Mouse (Mus musculus) lung, adult 2 months (tissue): ENCODE results near the gene Sorl1. TPM values are rescaled to one million over a fixed set of nuclear protein-coding genes. Genes with fewer than 3 reads are reported as not detected.

Experiments used
- DNase-seq: peaks from one replicate; pipeline ENCODE4 v3.0.0; 2022
- H3K4me1 ChIP-seq: fragments of 200-500 bp; 2 replicates; pipeline ENCODE4 v1.6.1; 2011; ENCODE audit warnings: low read length; ENCODE audit not compliant: control insufficient read depth, insufficient read depth
- H3K4me3 ChIP-seq: fragments of 200-500 bp; replicated peaks from 2 replicates; pipeline ENCODE3; 2011; ENCODE audit warnings: low read depth, mild to moderate bottlenecking, control low read depth, low read length; ENCODE audit errors: extremely low read depth
- CTCF ChIP-seq: fragments of 200-500 bp; IDR thresholded peaks from 2 replicates; pipeline ENCODE4 v1.5.1; 2011; ENCODE audit warnings: mild to moderate bottlenecking, low read length, control low read depth; ENCODE audit not compliant: insufficient read depth
- POLR2A ChIP-seq: fragments of 200-500 bp; IDR thresholded peaks from 2 replicates; pipeline ENCODE4 v1.6.1; 2011; ENCODE audit warnings: low read depth, mild to moderate bottlenecking, control low read depth, low read length, borderline replicate concordance; ENCODE audit errors: extremely low read depth
- WGBS: fragments of 180-500 bp; shearing (Covaris S2); methylation state at CpG from one replicate; pipeline ENCODE4 v1.1.7; 2018; 5-methylcytosine and 5-hydroxymethylcytosine counted together
- polyA plus RNA-seq: library from polyadenylated mRNA; depleted of rRNA; stranded (reverse); fragments of >200 nt; gene quantifications from 2 replicates; pipeline ENCODE4 v1.2.3, GENCODE M21; 2012

Sorl1 gene
- polyA plus RNA-seq, 1 experiment, result 77.9 TPM

DNA sequence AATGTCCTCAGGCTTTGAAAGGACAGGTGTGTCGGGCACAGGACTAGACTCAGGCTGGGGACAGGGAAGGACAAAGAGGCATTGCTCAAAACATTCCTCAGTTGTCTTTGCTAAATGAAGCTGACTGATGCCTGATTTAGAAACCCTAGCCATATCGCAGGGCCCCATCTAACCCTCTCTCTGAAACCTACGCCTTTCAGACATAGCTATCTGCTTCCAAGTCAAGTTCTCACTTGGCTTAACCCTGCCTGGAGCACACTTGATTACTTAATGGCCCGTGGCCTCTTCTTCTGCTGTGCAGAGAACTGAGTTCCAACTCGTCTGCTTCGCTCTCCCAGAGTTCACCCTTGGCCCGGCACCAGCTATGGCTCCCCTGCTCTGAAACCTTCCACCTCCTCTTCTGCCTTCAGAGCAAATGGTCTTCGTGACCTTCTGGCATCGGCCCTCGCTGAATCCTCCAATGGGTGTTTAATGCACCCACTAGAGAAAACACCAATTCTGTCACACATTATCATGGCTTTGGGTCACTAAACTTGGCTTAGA is 183.7 kb downstream of the Sorl1 start:
- WGBS, result 71% methylated on average over 10 of the region's 10 CpGs
- TF ChIP-seq CTCF (no peak), POLR2A (no peak)
- H3K4me3 ChIP-seq, result no peak overlapping the region
- peaks cover 1% of the 10 kb centered on the region; the same call in 1 of the 2 replicates for H3K4me1 ChIP-seq
- DNase-seq, result no peak

DNA sequence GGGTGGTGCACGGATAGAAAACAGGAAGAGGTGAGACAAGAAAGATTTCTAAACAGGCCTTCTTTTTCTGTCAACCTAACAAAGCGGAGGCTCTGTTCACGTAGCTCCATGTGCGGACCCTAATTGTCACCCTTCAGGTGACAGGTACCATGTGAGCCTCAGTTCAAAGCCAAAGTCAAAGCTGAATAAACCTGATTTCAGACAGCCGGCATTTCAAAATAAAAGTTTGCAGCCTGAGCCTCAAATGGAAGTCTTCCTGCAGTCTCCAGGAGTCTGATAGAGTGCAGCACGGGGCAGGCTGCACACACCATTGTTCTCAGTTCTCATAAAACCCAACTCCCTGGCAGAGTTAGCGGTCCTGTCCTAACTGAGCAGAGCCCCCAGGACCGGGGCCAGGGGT is 185.6 kb downstream of the Sorl1 start:
- 43% methylated on average over 8 of the region's 8 CpGs for WGBS
- TF ChIP-seq CTCF (no peak), POLR2A (no peak)

DNA sequence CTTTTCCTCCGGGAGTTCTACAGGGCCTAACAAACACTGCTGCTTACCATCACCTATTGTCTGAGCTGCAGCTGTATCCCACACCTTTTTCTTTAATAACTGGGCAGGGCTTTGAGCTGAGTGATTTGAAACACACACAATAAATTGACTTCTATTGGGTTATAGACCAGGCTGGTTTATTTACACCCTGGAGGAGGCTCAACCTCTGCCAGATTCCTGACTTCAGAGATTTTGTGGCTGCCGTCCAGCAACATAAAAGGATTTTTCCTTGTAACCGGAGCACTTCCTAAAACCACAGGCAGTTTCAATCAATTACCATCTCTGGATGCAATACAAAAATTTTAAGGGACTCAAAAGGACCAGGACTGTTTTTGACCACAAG is 186.1 kb downstream of the Sorl1 start:
- no peak for DNase-seq
- Histone ChIP-seq H3K4me1 (peaks cover 3% of the 10 kb centered on the region; the same call in 1 of the 2 replicates), H3K4me3 (no peak overlapping the region)
- WGBS, result 18% methylated on average over 3 of the region's 3 CpGs
- no peak for TF ChIP-seq POLR2A
- TF ChIP-seq CTCF, result no peak

More for the DNA sequence above, 185.6 kb downstream of the Sorl1 start:
- Histone ChIP-seq H3K4me1 (peaks cover 3% of the 10 kb centered on the region; the same call in 1 of the 2 replicates), H3K4me3 (no peak overlapping the region)
- DNase-seq, result no peak

DNA sequence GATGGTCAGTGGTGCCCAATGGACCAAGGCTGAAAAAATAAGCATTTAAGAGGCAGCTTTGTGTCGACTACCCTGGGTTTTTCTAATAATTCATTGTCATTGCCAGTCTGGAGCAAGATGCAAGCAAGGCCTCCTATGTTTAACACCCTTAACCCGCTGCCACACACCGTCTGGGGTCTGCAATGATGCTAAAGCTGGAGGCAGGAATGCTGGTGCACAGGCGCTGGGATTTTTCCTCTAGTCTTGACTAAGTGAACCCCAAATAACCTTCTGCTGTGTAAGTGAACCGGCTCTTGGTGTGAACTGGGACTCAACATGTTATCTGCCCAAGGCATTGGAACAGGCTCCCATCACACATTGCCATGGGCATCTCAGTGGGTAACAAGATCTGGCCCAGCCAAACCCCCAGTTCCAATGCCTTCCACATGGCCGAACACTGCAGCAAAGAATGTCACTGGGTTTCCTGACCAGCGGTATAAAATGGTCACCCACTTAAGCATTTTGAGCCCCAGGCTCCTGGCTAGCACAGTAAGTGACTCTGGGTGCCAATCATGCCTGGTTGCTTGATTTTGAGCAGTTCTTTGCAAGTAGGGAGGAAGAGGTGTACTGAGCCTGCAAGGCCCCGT is 186.6 kb downstream of the Sorl1 start:
- Histone ChIP-seq H3K4me3 (no peak overlapping the region), H3K4me1 (peaks cover 3% of the 10 kb centered on the region; the same call in 1 of the 2 replicates)
- WGBS, result 69% methylated on average over 8 of the region's 8 CpGs
- no peak for DNase-seq
- TF ChIP-seq POLR2A, result no peak
- no peak for TF ChIP-seq CTCF

- DNase-seq, result no peak
- WGBS, result 40% methylated on average over 1 of the region's 1 CpGs
These were observed 187.5 kb downstream of the Sorl1 start for GRCm38 (mm10) chr9:41936598-41936997.

DNA sequence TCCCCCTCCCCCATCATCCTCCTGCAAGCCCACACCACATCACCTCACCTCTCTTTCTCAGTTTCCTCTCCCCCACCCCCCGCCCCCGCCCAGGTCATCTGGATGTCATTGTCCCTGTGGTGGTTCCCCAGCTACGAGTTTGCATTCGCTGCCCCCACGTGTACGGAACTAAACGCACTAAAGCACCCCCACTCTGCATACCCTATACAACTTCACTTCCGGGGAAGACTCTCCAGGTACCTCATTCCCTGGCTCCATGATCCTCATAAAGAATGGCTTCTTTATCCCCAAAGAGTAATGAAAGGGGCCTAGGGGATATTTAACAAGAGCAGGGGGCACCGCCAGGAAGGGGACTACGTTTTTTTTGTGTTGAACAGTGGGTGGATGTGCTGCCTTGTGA is 188.1 kb downstream of the Sorl1 start:
- Histone ChIP-seq H3K4me1 (peaks cover 3% of the 10 kb centered on the region; the same call in 1 of the 2 replicates), H3K4me3 (no peak overlapping the region)
- DNase-seq, result no peak
- WGBS, result 15% methylated on average over 10 of the region's 10 CpGs
- TF ChIP-seq POLR2A, result no peak
- TF ChIP-seq CTCF, result no peak

More at GRCm38 (mm10) chr9:41936598-41936997, 187.5 kb downstream of the Sorl1 start:
- no peak overlapping the region for H3K4me3 ChIP-seq
- no peak for TF ChIP-seq POLR2A
- peaks cover 3% of the 10 kb centered on the region; the same call in 1 of the 2 replicates for H3K4me1 ChIP-seq

GRCm38 (mm10) chr9:41935373-41935971 is 188.6 kb downstream of the Sorl1 start:
- TF ChIP-seq POLR2A, result no peak
- TF ChIP-seq CTCF, result no peak
- 8% methylated on average over 21 of the region's 21 CpGs for WGBS
- Histone ChIP-seq H3K4me1 (peaks cover 3% of the 10 kb centered on the region; the same call in 1 of the 2 replicates), H3K4me3 (no peak overlapping the region)
- peak; percentile 26 for DNase-seq

GRCm38 (mm10) chr9:41934848-41935372 is 189.2 kb downstream of the Sorl1 start:
- H3K4me1 ChIP-seq, result peaks cover 3% of the 10 kb centered on the region; the same call in 1 of the 2 replicates
- TF ChIP-seq POLR2A, result no peak
- no peak for TF ChIP-seq CTCF
- whole genome bisulfite sequencing, result 43% methylated on average over 10 of the region's 10 CpGs
- no peak overlapping the region for H3K4me3 ChIP-seq
- DNase-seq, result no peak

GRCm38 (mm10) chr9:41929986-41930385 is 194.1 kb downstream of the Sorl1 start:
- TF ChIP-seq CTCF (no peak), POLR2A (no peak)
- 66% methylated on average over 5 of the region's 5 CpGs for WGBS
- no peak for DNase-seq
- Histone ChIP-seq H3K4me1 (no peaks in the 10 kb centered on the region), H3K4me3 (no peak overlapping the region)

DNA sequence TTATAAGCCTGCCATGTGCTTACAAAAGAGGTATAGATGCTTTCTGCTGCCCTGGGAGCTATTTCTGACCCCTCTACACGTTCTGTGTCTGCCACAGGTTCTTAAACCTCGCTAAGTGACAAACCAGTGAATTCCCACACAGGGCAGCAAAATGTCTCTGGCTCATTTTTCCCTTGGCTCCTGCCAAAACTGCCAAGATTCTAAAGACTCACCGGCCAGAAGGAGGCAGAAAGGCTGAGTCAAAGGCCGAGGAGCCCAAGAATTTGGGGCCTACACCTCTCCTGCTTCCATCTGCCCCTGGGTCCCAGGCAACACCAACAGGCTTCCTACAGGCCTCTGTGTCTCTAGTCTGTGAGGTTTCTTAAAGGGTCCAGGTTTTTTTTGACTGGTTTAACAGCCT is 198.4 kb downstream of the Sorl1 start:
- WGBS, result 75% methylated on average over 4 of the region's 4 CpGs
- no peak for DNase-seq
- H3K4me1 ChIP-seq, result no peaks in the 10 kb centered on the region
- no peak for TF ChIP-seq POLR2A
- TF ChIP-seq CTCF, result no peak
- H3K4me3 ChIP-seq, result no peak overlapping the region
